Mouse (Mus musculus) right cerebral cortex, postnatal 10 days (tissue): ENCODE results near the gene Morn4.

Source experiments
- DNase-seq, 2 experiments: peaks; one replicate each; pipeline ENCODE4 v3.0.0; 2021; ENCODE audit warnings: low spot score in 2 of 2

Morn4 gene

GRCm38 (mm10) chr19:42086166-42086565 is at the start of gene Morn4:
Morn4 (minus strand) TSS chr19:42086357.
- peak; percentile 97 to 98 for DNase-seq

- no peak for DNase-seq
These were observed 48.9 kb upstream of the Morn4 start for GRCm38 (mm10) chr19:42135070-42135469.

- peak in 1 of 2 experiments; percentile 27 for DNase-seq
These were observed 44.9 kb upstream of the Morn4 start for GRCm38 (mm10) chr19:42131101-42131500.

GRCm38 (mm10) chr19:42130294-42130606 is 44.1 kb upstream of the Morn4 start:
- DNase-seq: no peak

GRCm38 (mm10) chr19:42129509-42130293 is 43.5 kb upstream of the Morn4 start:
- no peak for DNase-seq

- DNase-seq: peak; percentile 99
These were observed 42.8 kb upstream of the Morn4 start, which contains the start of gene Avpi1 for GRCm38 (mm10) chr19:42128787-42129508. Avpi1 (minus strand) TSS chr19:42129059.

- DNase-seq: peak in 1 of 2 experiments; percentile 56
These were observed 42.0 kb upstream of the Morn4 start for GRCm38 (mm10) chr19:42128052-42128740.

GRCm38 (mm10) chr19:42127024-42127423 is 40.9 kb upstream of the Morn4 start:
- no peak for DNase-seq

- no peak for DNase-seq
These were observed 40.1 kb upstream of the Morn4 start for GRCm38 (mm10) chr19:42126219-42126605.

- DNase-seq: no peak
These were observed 39.5 kb upstream of the Morn4 start for GRCm38 (mm10) chr19:42125501-42126218.

- no peak for DNase-seq
These were observed 38.5 kb upstream of the Morn4 start for GRCm38 (mm10) chr19:42124684-42125083.

GRCm38 (mm10) chr19:42120451-42120850 is 34.3 kb upstream of the Morn4 start:
- DNase-seq: no peak

- no peak for DNase-seq
These were observed 32.4 kb upstream of the Morn4 start for GRCm38 (mm10) chr19:42118596-42118995.

- DNase-seq: no peak
These were observed 32.0 kb upstream of the Morn4 start for GRCm38 (mm10) chr19:42118142-42118541.

GRCm38 (mm10) chr19:42115783-42116335 is 29.7 kb upstream of the Morn4 start:
- no peak for DNase-seq

- no peak for DNase-seq
These were observed 18.5 kb upstream of the Morn4 start for GRCm38 (mm10) chr19:42104681-42105080.

- no peak for DNase-seq
These were observed 13.2 kb upstream of the Morn4 start for GRCm38 (mm10) chr19:42099406-42099805.

GRCm38 (mm10) chr19:42090637-42091141 is 4.5 kb upstream of the Morn4 start:
- peak in 1 of 2 experiments; percentile 49 for DNase-seq

- DNase-seq: peak; percentile 100
These were observed 3.8 kb upstream of the Morn4 start, which contains the start of gene Pi4k2a for GRCm38 (mm10) chr19:42089748-42090595. Pi4k2a (plus strand) TSS chr19:42090470.

- DNase-seq: peak; percentile 72 to 82
These were observed 3.1 kb upstream of the Morn4 start for GRCm38 (mm10) chr19:42089103-42089747.
